Mouse (Mus musculus) MEL (cell line): Measurements from ENCODE around the gene Prdm8. TPM values are rescaled to one million over a fixed set of nuclear protein-coding genes. Genes with fewer than 3 reads are reported as not detected.

Experiments
- DNase-seq: peaks from one replicate; pipeline ENCODE4 v3.0.0; 2011; ENCODE audit warnings: low read depth, low spot score
- H3K27ac ChIP-seq: 2 replicates; pipeline ENCODE4 v1.5.1; 2012; ENCODE audit warnings: low read depth, mild to moderate bottlenecking, control low read depth, low read length, moderate library complexity; ENCODE audit not compliant: control insufficient read depth
- H3K27me3 ChIP-seq, 2 experiments: fragments of 150-350 bp in 1 of 2; sonication (generic) in 1 of 2; 2 replicates each; pipeline ENCODE4 v1.6.1; 2012; ENCODE audit warnings: low read length in 2 of 2, mild to moderate bottlenecking in 2 of 2, improper control_type of control experiment in 1 of 2, moderate library complexity in 1 of 2; ENCODE audit not compliant: insufficient read depth in 2 of 2, control insufficient read depth in 1 of 2
- H3K36me3 ChIP-seq, 2 experiments: 2 replicates each; pipeline ENCODE4 v1.6.1; 2012 to 2014; ENCODE audit warnings: low read length in 2 of 2, improper control_type of control experiment in 1 of 2, inconsistent platforms in 1 of 2, mild to moderate bottlenecking in 1 of 2; ENCODE audit not compliant: insufficient read depth in 2 of 2, control insufficient read depth in 1 of 2
- H3K4me1 ChIP-seq, 2 experiments: fragments of 150-350 bp in 1 of 2; sonication (generic) in 1 of 2; 2 replicates each; pipeline ENCODE4 v1.6.1; 2012; ENCODE audit warnings: low read length in 2 of 2, improper control_type of control experiment in 1 of 2, mild to moderate bottlenecking in 1 of 2; ENCODE audit not compliant: insufficient read depth in 2 of 2, control insufficient read depth in 1 of 2
- H3K4me3 ChIP-seq, 2 experiments: fragments of 150-350 bp in 1 of 2; sonication (generic) in 1 of 2; 2 replicates each; pipeline ENCODE4 v1.5.1; 2012; ENCODE audit warnings: low read depth in 2 of 2, low read length in 2 of 2, mild to moderate bottlenecking in 2 of 2, moderate library complexity in 2 of 2, control low read depth in 1 of 2, improper control_type of control experiment in 1 of 2; ENCODE audit not compliant: control insufficient read depth in 1 of 2, insufficient read depth in 1 of 2
- H3K79me2 ChIP-seq: 2 replicates; pipeline ENCODE4 v1.6.1; 2012; ENCODE audit warnings: mild to moderate bottlenecking, low read length, moderate library complexity; ENCODE audit not compliant: control insufficient read depth, poor library complexity, insufficient read depth
- H3K9ac ChIP-seq: 2 replicates; pipeline ENCODE4 v1.6.1; 2012; ENCODE audit warnings: low read depth, mild to moderate bottlenecking, control low read depth, low read length, moderate library complexity; ENCODE audit not compliant: control insufficient read depth, poor library complexity, severe bottlenecking
- H3K9me3 ChIP-seq: fragments of 150-350 bp; sonication (generic); replicated peaks from 2 replicates; pipeline ENCODE4 v1.6.1; 2012; ENCODE audit warnings: mild to moderate bottlenecking, low read length, improper control_type of control experiment, moderate library complexity; ENCODE audit not compliant: insufficient read depth
- CTCF ChIP-seq, 3 experiments: IDR thresholded peaks in 2 of 3; conservative IDR thresholded peaks in 1 of 3; 2 replicates each; pipeline ENCODE4 v1.5.1; 2011 to 2012; ENCODE audit warnings: low read length in 3 of 3, low read depth in 2 of 3, mild to moderate bottlenecking in 2 of 3, improper control_type of control experiment in 1 of 3, inconsistent platforms in 1 of 3, mixed read lengths in 1 of 3, moderate library complexity in 1 of 3; ENCODE audit not compliant: control insufficient read depth in 1 of 3, insufficient read depth in 1 of 3, poor library complexity in 1 of 3, severe bottlenecking in 1 of 3
- ELF1 ChIP-seq: IDR thresholded peaks from 2 replicates; pipeline ENCODE4 v1.6.1; 2014; ENCODE audit warnings: low read depth, mild to moderate bottlenecking, inconsistent platforms, low read length, improper control_type of control experiment, moderate library complexity
- EP300 ChIP-seq, 2 experiments: IDR thresholded peaks; 2 replicates each; pipeline ENCODE4 v1.6.1; 2011; ENCODE audit warnings: improper control_type of control experiment in 2 of 2, low read length in 2 of 2, low read depth in 1 of 2, mild to moderate bottlenecking in 1 of 2
- ETS1 ChIP-seq: IDR thresholded peaks from 2 replicates; pipeline ENCODE4 v1.6.1; 2012; ENCODE audit warnings: low read depth, mild to moderate bottlenecking, inconsistent platforms, low read length, improper control_type of control experiment, moderate library complexity
- GABPA ChIP-seq: IDR thresholded peaks from 2 replicates; pipeline ENCODE4 v1.6.1; 2012; ENCODE audit warnings: low read depth, mild to moderate bottlenecking, inconsistent platforms, low read length, improper control_type of control experiment, moderate library complexity
- HCFC1 ChIP-seq: IDR thresholded peaks from 2 replicates; pipeline ENCODE4 v1.6.1; 2012; ENCODE audit warnings: low read depth, mild to moderate bottlenecking, inconsistent platforms, low read length, improper control_type of control experiment, moderate library complexity
- MAX ChIP-seq: IDR thresholded peaks from 2 replicates; pipeline ENCODE4 v1.6.1; 2011; ENCODE audit warnings: low read length, improper control_type of control experiment
- MAZ ChIP-seq: IDR thresholded peaks from 2 replicates; pipeline ENCODE4 v1.6.1; 2012; ENCODE audit warnings: low read depth, mild to moderate bottlenecking, inconsistent platforms, low read length, improper control_type of control experiment
- POLR2AphosphoS2 ChIP-seq: IDR thresholded peaks from 2 replicates; pipeline ENCODE4 v1.6.1; 2011; ENCODE audit warnings: low read length, improper control_type of control experiment
- SIN3A ChIP-seq: IDR thresholded peaks from 2 replicates; pipeline ENCODE4 v1.6.1; 2012; ENCODE audit warnings: low read length, improper control_type of control experiment, inconsistent platforms
- TAL1 ChIP-seq: IDR thresholded peaks from 2 replicates; pipeline ENCODE4 v1.6.1; 2012; ENCODE audit warnings: mild to moderate bottlenecking, inconsistent platforms, low read length, moderate library complexity, mixed read lengths
- TCF12 ChIP-seq: IDR thresholded peaks from 2 replicates; pipeline ENCODE4 v1.6.1; 2014; ENCODE audit warnings: low read depth, mild to moderate bottlenecking, inconsistent platforms, low read length, improper control_type of control experiment, moderate library complexity
- USF2 ChIP-seq, 2 experiments: IDR thresholded peaks; 2 replicates each; pipeline ENCODE4 v1.6.1; 2011 to 2012; ENCODE audit warnings: improper control_type of control experiment in 2 of 2, low read length in 2 of 2, borderline replicate concordance in 1 of 2, inconsistent platforms in 1 of 2, low read depth in 1 of 2, mild to moderate bottlenecking in 1 of 2; ENCODE audit not compliant: insufficient read depth in 1 of 2
- ZC3H11A ChIP-seq: IDR thresholded peaks from 2 replicates; pipeline ENCODE4 v1.6.1; 2012; ENCODE audit warnings: low read depth, mild to moderate bottlenecking, inconsistent platforms, low read length, improper control_type of control experiment
- ZNF384 ChIP-seq: IDR thresholded peaks from 2 replicates; pipeline ENCODE4 v1.6.1; 2012; ENCODE audit warnings: low read depth, mild to moderate bottlenecking, inconsistent platforms, low read length, improper control_type of control experiment
- polyA plus RNA-seq, 2 experiments: library from polyadenylated mRNA; stranded (reverse) in 1 of 2; unstranded in 1 of 2; fragments of >175 nt in 1 of 2; fragments of >200 nt in 1 of 2; gene quantifications; 2 replicates each; pipeline versions ENCODE4 v1.2.1 to v1.2.4; 2012; ENCODE audit warnings: low replicate concordance in 2 of 2, low read depth in 1 of 2; ENCODE audit not compliant: insufficient read length in 2 of 2, insufficient read depth in 1 of 2, missing spikeins in 1 of 2
- total RNA-seq: library from RNA; depleted of rRNA; stranded (reverse); fragments of 300-350 nt; gene quantifications from 2 replicates; pipeline ENCODE4 v1.2.3, GENCODE M21; 2012

The Prdm8 gene
- total and polyA plus RNA-seq, 3 experiments, result not detected

DNA sequence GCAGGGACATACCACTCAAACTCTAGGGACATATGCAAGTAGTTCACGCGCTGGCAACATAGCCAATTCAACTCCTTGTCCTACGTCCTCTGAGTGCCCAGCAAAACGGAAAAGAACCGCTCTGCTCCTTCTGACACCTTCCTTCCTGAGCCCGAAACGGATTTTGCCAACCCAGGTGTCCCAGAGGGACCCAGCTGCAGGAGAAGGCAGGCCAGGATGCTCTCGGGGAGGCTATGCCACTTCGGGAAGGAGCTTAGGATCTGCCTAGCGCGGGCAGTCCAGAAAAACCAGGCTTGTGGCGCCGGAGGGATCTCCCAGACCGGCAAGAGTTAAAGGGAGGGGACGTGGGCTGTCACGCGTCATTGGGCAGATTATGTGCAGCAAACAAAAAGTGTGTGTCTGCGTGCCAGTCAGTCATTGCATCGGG lies 13.5 kb downstream of the Prdm8 start:
- no peak overlapping the region for H3K4me3 ChIP-seq
- DNase-seq, result no peak
- H3K79me2 ChIP-seq, result no peaks in the 10 kb centered on the region
- no peaks in the 10 kb centered on the region for H3K27me3 ChIP-seq
- H3K4me1 ChIP-seq, result no peaks in the 10 kb centered on the region
- TF ChIP-seq GABPA, result no peak
- no peaks in the 10 kb centered on the region for H3K36me3 ChIP-seq
- no peaks in the 10 kb centered on the region for H3K9me3 ChIP-seq
- H3K9ac ChIP-seq, result no peak overlapping the region
- H3K27ac ChIP-seq, result no peak overlapping the region

DNA sequence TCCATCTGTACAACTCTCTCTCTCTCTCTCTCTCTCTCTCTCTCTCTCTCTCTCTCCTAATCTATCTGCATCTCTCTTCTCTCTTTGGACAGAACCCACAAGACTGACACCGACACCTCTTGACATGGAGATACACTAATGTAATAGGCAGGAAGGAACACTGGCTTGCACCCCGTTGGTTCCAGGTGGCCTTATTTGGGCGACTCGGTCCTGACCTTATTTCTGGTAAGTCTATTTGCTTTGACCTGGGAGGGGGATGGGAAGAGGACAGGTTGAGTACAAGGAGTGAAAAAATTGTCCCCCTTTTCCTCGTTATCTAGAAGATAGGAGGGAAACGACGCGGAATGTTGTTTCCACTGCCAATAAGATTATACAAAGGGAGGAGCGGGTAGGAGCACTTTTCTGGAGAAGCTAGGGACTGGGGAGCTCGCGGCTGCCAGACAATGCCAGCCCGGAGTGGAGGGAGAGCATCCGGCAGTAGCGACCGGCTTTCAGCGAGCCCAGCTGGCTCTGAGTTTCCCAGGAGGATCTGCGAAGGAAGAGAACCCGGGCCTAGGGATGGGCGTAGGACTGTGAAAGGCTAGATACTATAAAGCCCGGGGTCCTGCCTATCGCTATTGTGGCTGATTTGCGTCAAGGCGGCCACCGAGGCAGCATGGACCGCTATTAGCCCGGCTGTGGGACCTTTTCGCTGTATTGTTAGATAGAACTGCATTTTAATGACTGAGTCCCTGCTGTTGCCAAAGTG lies 14.1 kb downstream of the Prdm8 start:
- Histone ChIP-seq H3K4me3 (no peak overlapping the region), H3K27ac (no peak overlapping the region), H3K36me3 (no peaks in the 10 kb centered on the region), H3K27me3 (no peaks in the 10 kb centered on the region), H3K9me3 (no peaks in the 10 kb centered on the region), H3K9ac (no peak overlapping the region), H3K79me2 (no peaks in the 10 kb centered on the region), H3K4me1 (no peaks in the 10 kb centered on the region)
- DNase-seq, result no peak
- TF ChIP-seq ETS1 (no peak), GABPA (no peak), EP300 (IDR thresholded peaks at IDR 0.05; ENCODE audit: low read depth in 1 of 2, low read length in 2 of 2) (no peak), USF2 (IDR thresholded peaks at IDR 0.05; ENCODE audit: borderline replicate concordance in 1 of 2, insufficient read depth in 1 of 2, low read depth in 1 of 2, low read length in 2 of 2) (no peak), ELF1 (no peak), MAZ (no peak), ZC3H11A (no peak), TCF12 (no peak), TAL1 (no peak), SIN3A (no peak)

DNA sequence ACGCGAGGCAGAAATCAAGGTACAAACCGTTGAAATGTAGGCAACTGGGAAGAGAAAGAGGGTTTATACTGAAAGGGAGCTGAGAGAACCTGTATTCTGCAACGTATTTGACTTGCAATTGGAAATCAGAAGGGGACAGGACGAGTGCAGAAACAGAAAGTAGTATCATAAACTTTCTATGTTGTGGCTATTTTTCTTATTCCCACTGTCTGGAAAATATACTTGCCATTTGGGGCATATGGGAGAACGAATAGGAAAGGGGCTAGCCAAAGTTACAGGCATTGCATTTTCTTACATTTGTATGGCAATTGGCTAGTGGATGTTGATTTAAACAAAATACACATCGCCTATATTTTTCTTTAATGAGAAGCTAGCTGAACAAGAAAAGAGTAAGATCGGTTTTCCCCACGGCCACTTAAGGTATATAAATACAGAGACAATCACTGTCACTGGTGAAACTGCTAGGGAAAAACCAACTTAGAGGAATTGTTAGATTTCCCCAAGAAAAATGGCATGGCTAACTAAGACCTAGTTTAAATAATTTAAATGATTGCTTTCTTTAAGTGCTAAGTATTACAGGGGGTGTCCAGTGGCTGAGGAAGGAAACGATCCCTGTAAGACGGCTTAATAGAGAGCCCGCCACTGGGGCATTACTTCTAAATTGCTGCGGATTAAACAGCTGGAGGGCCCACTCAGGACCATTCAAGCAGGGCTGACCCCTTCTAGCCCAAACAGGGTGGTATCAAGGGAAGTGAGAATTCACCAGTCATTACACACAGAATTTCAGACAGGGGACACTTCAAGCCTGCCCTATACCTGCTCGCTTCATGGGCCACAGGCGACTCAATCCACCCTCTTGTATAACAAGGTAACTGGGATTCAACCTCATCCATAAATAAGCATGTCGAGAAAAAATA lies 14.9 kb downstream of the Prdm8 start:
- no peak overlapping the region for H3K4me3 ChIP-seq
- H3K36me3 ChIP-seq, result no peaks in the 10 kb centered on the region
- H3K9me3 ChIP-seq, result no peaks in the 10 kb centered on the region
- H3K79me2 ChIP-seq, result no peaks in the 10 kb centered on the region
- H3K27ac ChIP-seq, result no peak overlapping the region
- DNase-seq, result no peak
- no peak for TF ChIP-seq MAX
- no peak for TF ChIP-seq EP300 (IDR thresholded peaks at IDR 0.05; ENCODE audit: low read depth in 1 of 2, low read length in 2 of 2)
- TF ChIP-seq HCFC1, result no peak
- no peak for TF ChIP-seq POLR2AphosphoS2
- TF ChIP-seq ZNF384, result no peak
- TF ChIP-seq TCF12, result no peak
- TF ChIP-seq CTCF (IDR thresholded peaks at IDR 0.05 in 2 of 3, conservative IDR thresholded peaks at IDR 0.05 in 1 of 3; ENCODE audit: control insufficient read depth in 1 of 3, insufficient read depth in 1 of 3, low read depth in 2 of 3, low read length in 3 of 3, poor library complexity in 1 of 3, severe bottlenecking in 1 of 3), result no peak
- H3K27me3 ChIP-seq, result no peaks in the 10 kb centered on the region
- no peaks in the 10 kb centered on the region for H3K4me1 ChIP-seq
- H3K9ac ChIP-seq, result no peak overlapping the region
